Mouse (Mus musculus) spleen, adult 2 months (tissue): ENCODE measurements at regions not wholly inside any gene's neighbourhood (a gene's known extent, or its start where the extent isn't known, plus 50 kb on each side); places are given as distances from the start of the nearest gene placed in this dataset.

Source experiments
- DNase-seq, 2 experiments: peaks; one replicate each; pipeline versions ENCODE4 v3.0.0 to v3.0.0-alpha.2; 2012 to 2021; ENCODE audit warnings: low spot score in 2 of 2, low read depth in 1 of 2
- H3K27ac ChIP-seq: fragments of 200-500 bp; 2 replicates; pipeline ENCODE4 v1.5.1; 2012; ENCODE audit warnings: low read length, inconsistent platforms; ENCODE audit not compliant: insufficient read depth
- H3K27me3 ChIP-seq: fragments of 200-500 bp; 2 replicates; pipeline ENCODE4 v1.6.1; 2012; ENCODE audit warnings: mild to moderate bottlenecking, moderate library complexity, low read length, inconsistent platforms; ENCODE audit not compliant: control insufficient read depth, insufficient read depth
- H3K36me3 ChIP-seq: fragments of 200-500 bp; 2 replicates; pipeline ENCODE4 v1.6.1; 2012; ENCODE audit warnings: mild to moderate bottlenecking, low read length, inconsistent platforms; ENCODE audit not compliant: control insufficient read depth, insufficient read depth
- H3K4me1 ChIP-seq: fragments of 200-500 bp; 2 replicates; pipeline ENCODE4 v1.6.1; 2011; ENCODE audit warnings: inconsistent platforms; ENCODE audit not compliant: control insufficient read depth, insufficient read depth, insufficient read length
- H3K4me3 ChIP-seq: fragments of 200-500 bp; 2 replicates; pipeline ENCODE4 v1.5.1; 2011; ENCODE audit warnings: mild to moderate bottlenecking, inconsistent platforms; ENCODE audit not compliant: insufficient read depth, insufficient read length; ENCODE audit errors: extremely low read depth
- CTCF ChIP-seq: fragments of 200-500 bp; IDR thresholded peaks from 2 replicates; pipeline ENCODE4 v1.5.1; 2011; ENCODE audit warnings: mild to moderate bottlenecking, inconsistent platforms; ENCODE audit not compliant: insufficient read depth, insufficient read length, insufficient replicate concordance; ENCODE audit errors: extremely low read depth
- POLR2A ChIP-seq: fragments of 200-500 bp; IDR thresholded peaks from 2 replicates; pipeline ENCODE4 v1.6.1; 2011; ENCODE audit warnings: low read depth, low read length, inconsistent platforms
- WGBS: fragments of 180-500 bp; shearing (Covaris S2); methylation state at CpG from one replicate; pipeline ENCODE4 v1.1.7; 2018; 5-methylcytosine and 5-hydroxymethylcytosine counted together

- H3K4me1 ChIP-seq, result no peaks in the 10 kb centered on the region
- no peak for TF ChIP-seq CTCF
- TF ChIP-seq POLR2A, result no peak
- H3K4me3 ChIP-seq, result no peak overlapping the region
- H3K27me3 ChIP-seq, result no peaks in the 10 kb centered on the region
- WGBS, result 89% methylated on average over 7 of the region's 7 CpGs
- no peak for DNase-seq
- no peaks in the 10 kb centered on the region for H3K36me3 ChIP-seq
- no peak overlapping the region for H3K27ac ChIP-seq
These were observed 378.5 kb downstream of the Rapgef2 start for GRCm38 (mm10) chr3:78907778-78908177.

- Histone ChIP-seq H3K27me3 (no peaks in the 10 kb centered on the region), H3K36me3 (no peaks in the 10 kb centered on the region), H3K27ac (no peak overlapping the region), H3K4me1 (no peaks in the 10 kb centered on the region), H3K4me3 (no peak overlapping the region)
- TF ChIP-seq CTCF (no peak), POLR2A (no peak)
- 63% methylated on average over 4 of the region's 4 CpGs for WGBS
- DNase-seq, result no peak
These were observed 384.4 kb downstream of the Rapgef2 start for GRCm38 (mm10) chr3:78901838-78902484.

GRCm38 (mm10) chr3:78901016-78901837 lies 385.1 kb downstream of the Rapgef2 start:
- no peak for DNase-seq
- WGBS, result 40% methylated on average over 11 of the region's 11 CpGs
- TF ChIP-seq POLR2A, result no peak
- TF ChIP-seq CTCF, result no peak
- H3K4me1 ChIP-seq, result no peaks in the 10 kb centered on the region
- no peak overlapping the region for H3K27ac ChIP-seq
- no peaks in the 10 kb centered on the region for H3K36me3 ChIP-seq
- H3K27me3 ChIP-seq, result no peaks in the 10 kb centered on the region
- no peak overlapping the region for H3K4me3 ChIP-seq

- no peak overlapping the region for H3K4me3 ChIP-seq
- no peaks in the 10 kb centered on the region for H3K27me3 ChIP-seq
- no peak for DNase-seq
- no peaks in the 10 kb centered on the region for H3K4me1 ChIP-seq
- 76% methylated on average over 8 of the region's 8 CpGs for WGBS
- no peaks in the 10 kb centered on the region for H3K36me3 ChIP-seq
- H3K27ac ChIP-seq, result no peak overlapping the region
- TF ChIP-seq CTCF (no peak), POLR2A (no peak)
These were observed 386.7 kb downstream of the Rapgef2 start for GRCm38 (mm10) chr3:78899446-78900230.

GRCm38 (mm10) chr3:78889326-78889725 lies 397.0 kb downstream of the Rapgef2 start:
- no peak overlapping the region for H3K27ac ChIP-seq
- no peak for DNase-seq
- H3K36me3 ChIP-seq, result no peaks in the 10 kb centered on the region
- WGBS, result 78% methylated on average over 3 of the region's 3 CpGs
- H3K27me3 ChIP-seq, result no peaks in the 10 kb centered on the region
- no peaks in the 10 kb centered on the region for H3K4me1 ChIP-seq
- H3K4me3 ChIP-seq, result no peak overlapping the region
- no peak for TF ChIP-seq POLR2A
- no peak for TF ChIP-seq CTCF

- H3K36me3 ChIP-seq, result no peaks in the 10 kb centered on the region
- 83% methylated on average over 9 of the region's 9 CpGs for WGBS
- no peaks in the 10 kb centered on the region for H3K27me3 ChIP-seq
- H3K27ac ChIP-seq, result no peak overlapping the region
- no peaks in the 10 kb centered on the region; the same call in 1 of the 2 replicates for H3K4me1 ChIP-seq
- DNase-seq, result no peak
- TF ChIP-seq CTCF (no peak), POLR2A (no peak)
- no peak overlapping the region for H3K4me3 ChIP-seq
These were observed 401.6 kb downstream of the Rapgef2 start for GRCm38 (mm10) chr3:78884715-78885114.
